Comparison of ENCODE assay signal across 10 mouse cellular contexts in the genomic region with DNA sequence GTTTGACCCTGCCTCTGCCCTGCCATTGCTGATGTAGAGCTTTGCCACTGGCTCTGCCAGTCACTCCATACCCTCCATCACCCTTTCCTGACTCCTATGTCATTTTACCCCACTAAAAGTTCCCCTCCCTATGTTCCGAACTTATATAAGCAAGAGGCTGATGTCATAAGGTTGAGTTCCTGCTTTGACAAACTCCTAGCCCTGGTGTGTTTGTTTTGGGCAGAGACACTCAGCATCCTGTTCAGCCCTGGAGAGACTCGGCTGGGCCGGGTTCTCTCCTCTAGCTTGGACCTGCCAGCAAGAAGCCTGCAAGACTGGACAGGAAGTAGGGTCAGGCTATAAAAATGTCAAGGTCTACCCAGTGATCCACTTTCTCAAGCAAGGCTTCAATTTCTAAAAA. TPM values are rescaled to one million over a fixed set of nuclear protein-coding genes. Genes with fewer than 3 reads are reported as not detected.
DNase-seq lines count a peak whose midpoint lies in the region; ATAC-seq lines count a peak whose summit lies in the region.
"Had no signal": no experiment of that assay in that cellular context is flagged by ENCODE, and none has a peak within 500 bp of the region (broad histone marks: within the 10 kb centered on the region; RNA-seq: fewer than 3 reads in every experiment).

No protein-coding gene starts in this region.

- no peak for ATAC-seq in CD4-positive, CD25-positive, alpha-beta regulatory T cell, adult 4 months
- ATAC-seq: forebrain, embryonic 13.5 days; hindbrain, postnatal 0 days had no signal

- DNase-seq in embryo, embryonic 10.5 days (ENCODE audit: low spot score), result peak; percentile 12
- DNase-seq in embryo, embryonic 11 days, result no peak
- DNase-seq in fibroblast of lung, adult 2 months (ENCODE audit: low read depth), result peak; percentile 22
- DNase-seq in kidney, adult 18-20 months, result peak; percentile 8
- peak; percentile 2 for DNase-seq in lung, postnatal 25 days (ENCODE audit: low spot score)
- DNase-seq in retina, postnatal 1 day, result no peak
- no peak for DNase-seq in spleen, postnatal 4 days (ENCODE audit: low spot score in 2 of 2)

RNA-seq across cellular contexts. Expression of a gene that starts 52.5 kb away (rescaled TPM):
- polyA plus RNA-seq in CD4-positive, CD25-positive, alpha-beta regulatory T cell, adult 4 months (2017; shearing (Covaris generic)), result 10 to 100 TPM in 1 of 2 experiments, not detected in 1; 12.9 TPM

RNA-seq across cellular contexts. Expression of a gene that starts 58.1 kb away (rescaled TPM):
- polyA plus RNA-seq in CD4-positive, CD25-positive, alpha-beta regulatory T cell, adult 4 months (2017; shearing (Covaris generic)), result 1 to 10 TPM; 5.4 to 6.2 TPM

RNA-seq across cellular contexts. Expression of a gene that starts 58.3 kb away (rescaled TPM):
- 10 to 100 TPM in 1 of 2 experiments, 1 to 10 TPM in 1; 4.0 to 21.0 TPM for polyA plus RNA-seq in CD4-positive, CD25-positive, alpha-beta regulatory T cell, adult 4 months (2017; shearing (Covaris generic))

RNA-seq across cellular contexts. Expression of a gene that starts 58.3 kb away (rescaled TPM):
- polyA plus RNA-seq in CD4-positive, CD25-positive, alpha-beta regulatory T cell, adult 4 months (2017; shearing (Covaris generic)), result 10 to 100 TPM; 12.2 to 23.3 TPM

Comparison
In these comparisons a context has a peak if more than half of its experiments do, and no peak if none do; other contexts are left out.
1. DNase-seq: peak in embryo, embryonic 10.5 days (single experiment), fibroblast of lung, adult 2 months (single experiment), kidney, adult 18-20 months (single experiment) and lung, postnatal 25 days (single experiment); none in embryo, embryonic 11 days (single experiment), retina, postnatal 1 day (single experiment) and spleen, postnatal 4 days (0 of 2).